Mouse (Mus musculus) thymus, postnatal 14 days (tissue): ENCODE results near the gene Atp1a1.

ENCODE experiments used
- DNase-seq: peaks from one replicate; pipeline ENCODE4 v3.0.0; 2021

Gene Atp1a1

DNA sequence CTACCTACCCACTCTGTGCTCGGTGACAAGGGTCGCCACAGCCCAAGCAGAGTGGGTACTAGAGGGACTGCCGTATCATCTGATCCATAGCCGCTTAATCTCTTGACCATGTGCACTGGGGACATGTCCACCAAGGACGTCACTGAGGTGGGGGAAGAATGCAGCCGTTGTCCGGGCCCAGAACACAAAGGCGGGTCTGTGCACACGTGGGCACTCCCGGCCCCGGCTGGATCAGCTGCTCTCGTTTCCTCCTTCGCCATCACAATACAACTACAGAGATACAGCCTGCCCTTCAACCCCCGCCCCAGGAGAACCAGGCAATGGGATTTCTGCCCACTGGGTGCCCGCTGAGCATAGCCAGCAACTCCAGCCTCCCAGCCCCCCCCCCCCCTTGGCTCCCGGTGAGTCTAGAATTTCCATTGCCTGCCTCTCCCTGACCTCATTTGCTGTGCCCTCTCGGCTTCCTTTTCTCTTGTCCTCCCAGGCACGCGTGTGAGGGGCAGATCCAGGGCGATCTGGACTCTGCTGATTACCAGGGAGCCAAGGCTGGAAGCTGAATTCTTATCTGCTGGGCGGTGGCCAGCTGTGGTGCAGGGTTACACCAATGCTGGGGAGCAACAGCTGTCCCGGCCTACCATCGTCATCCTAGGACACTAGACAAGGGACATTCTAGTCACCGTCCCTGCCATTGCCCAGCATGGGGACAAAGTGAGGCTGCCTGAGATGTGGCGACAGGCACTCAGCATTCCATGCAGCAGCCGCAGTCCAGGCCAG is 52.8 kb downstream of the Atp1a1 start:
- DNase-seq = no peak

DNA sequence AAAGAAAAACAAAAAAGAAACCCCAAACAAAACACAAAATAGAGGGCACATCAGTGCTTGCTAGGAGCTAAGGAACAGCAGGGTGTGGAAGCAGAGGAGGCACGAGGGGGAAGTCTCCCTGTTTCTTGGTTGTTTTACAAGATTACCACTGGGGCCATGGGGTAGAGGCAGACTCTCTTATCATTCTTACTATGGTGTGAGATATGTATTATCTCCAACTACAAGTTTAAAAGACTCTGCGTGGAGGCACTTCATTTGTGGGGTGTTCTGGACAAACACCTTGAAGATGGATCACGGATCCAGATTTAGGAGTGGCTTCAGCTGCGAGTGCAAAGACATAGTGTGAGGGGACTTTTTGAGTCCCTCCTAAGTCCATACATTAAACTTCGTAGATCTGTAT is 54.7 kb downstream of the Atp1a1 start:
- no peak for DNase-seq

DNA sequence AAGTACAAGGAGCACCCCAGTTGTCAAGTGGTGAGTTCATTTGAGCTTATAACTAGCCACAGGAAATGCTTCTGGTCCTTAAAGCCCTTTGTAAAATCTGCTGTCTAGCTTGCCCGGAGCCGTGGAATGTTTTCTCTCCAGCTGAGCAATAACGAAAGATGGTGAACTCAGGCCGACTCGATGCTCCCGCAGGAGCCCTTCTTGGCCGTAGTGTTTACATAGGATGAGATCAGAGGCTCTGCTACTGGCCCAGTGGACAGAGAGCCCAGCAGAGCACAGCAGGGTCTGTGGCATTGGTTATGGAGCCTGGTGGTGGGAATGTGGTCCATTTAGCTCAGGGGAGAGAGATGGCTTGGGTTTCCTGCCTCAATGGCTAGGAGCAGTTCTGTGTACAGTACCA is 60.4 kb downstream of the Atp1a1 start:
- DNase-seq = no peak

GRCm38 (mm10) chr3:101541571-101541970 is 62.9 kb downstream of the Atp1a1 start:
- no peak for DNase-seq

GRCm38 (mm10) chr3:101540568-101540967 is 63.9 kb downstream of the Atp1a1 start:
- no peak for DNase-seq

GRCm38 (mm10) chr3:101536322-101536721 is 68.2 kb downstream of the Atp1a1 start:
- no peak for DNase-seq

DNA sequence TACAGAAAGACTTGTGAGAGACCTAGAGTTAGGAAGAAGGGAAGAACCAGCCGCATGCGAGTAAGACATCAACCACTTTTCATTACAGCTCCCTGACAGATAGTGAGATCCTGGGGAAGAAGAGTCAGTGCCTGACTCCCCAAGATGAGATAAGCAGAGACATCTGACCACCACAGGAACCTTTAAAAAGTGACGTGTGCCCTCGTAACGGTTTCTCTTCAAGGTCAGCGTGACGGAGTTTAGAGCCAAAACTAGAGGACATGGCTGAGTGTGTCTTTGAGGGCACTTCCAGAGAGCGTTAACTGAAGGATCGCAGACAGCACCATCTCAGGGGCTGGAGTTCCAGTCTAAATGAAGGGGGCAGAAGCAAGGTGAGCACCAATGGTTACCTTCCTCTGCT is 70.2 kb downstream of the Atp1a1 start:
- no peak for DNase-seq

GRCm38 (mm10) chr3:101533373-101533772 is 71.1 kb downstream of the Atp1a1 start:
- DNase-seq = no peak

GRCm38 (mm10) chr3:101530928-101531327 is 73.6 kb downstream of the Atp1a1 start:
- no peak for DNase-seq

DNA sequence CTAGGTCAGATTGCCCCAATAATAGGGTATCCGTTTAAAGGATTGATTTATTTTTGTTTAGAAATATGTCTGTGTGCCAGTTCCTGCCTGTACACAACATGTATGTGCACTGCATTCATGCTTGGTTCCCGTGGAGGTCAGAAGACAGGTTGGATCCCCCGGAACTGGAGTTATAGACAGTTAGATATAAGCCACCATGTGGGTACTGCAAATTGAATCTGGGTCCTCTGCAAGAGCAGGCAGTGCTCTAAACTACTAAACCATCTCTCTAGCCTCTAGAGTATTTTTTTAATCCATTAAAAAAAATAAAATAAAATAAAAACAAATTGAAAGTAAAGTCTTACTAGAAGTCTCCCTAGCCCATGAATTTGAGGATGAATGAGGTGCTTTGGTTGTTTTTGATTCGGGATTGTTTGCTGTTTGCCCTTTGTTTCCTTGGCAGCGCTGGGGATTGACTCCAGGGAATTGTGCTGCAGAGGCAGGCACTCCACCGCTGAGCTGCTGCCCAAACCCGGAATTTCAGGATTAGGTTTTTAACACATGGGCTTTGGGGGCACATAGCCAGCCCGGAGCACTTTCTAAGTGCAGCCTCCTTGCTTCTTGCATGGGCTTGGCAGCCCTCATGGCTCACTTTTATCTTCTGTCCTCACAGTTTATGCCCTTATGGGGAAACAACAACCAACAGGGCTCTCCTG is 75.4 kb downstream of the Atp1a1 start:
- no peak for DNase-seq

- no peak for DNase-seq
Observed at GRCm38 (mm10) chr3:101528157-101528899, 76.2 kb downstream of the Atp1a1 start.

DNA sequence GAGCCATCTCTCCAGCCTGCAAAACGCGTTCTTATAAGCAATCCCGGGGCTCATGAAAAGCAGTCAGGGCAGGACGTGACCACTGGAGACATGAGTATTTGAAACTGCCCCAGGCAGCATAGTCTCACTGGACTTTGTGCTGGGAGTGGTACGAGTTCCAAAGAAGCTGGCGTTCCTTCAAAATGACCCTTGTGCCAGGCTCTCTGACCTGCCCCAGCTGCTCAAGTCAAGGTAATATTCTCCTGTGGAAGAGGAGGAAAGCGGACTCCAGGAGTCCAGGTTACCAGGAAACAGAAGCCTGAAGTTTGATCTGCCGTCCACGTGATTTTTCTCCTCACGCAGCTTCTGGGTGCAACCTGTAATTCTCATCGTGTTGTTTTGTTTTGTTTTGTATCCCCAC is 77.9 kb downstream of the Atp1a1 start:
- no peak for DNase-seq
